Mouse (Mus musculus): ENCODE results near the gene Hcrtr1.

Hcrtr1 gene

DNA sequence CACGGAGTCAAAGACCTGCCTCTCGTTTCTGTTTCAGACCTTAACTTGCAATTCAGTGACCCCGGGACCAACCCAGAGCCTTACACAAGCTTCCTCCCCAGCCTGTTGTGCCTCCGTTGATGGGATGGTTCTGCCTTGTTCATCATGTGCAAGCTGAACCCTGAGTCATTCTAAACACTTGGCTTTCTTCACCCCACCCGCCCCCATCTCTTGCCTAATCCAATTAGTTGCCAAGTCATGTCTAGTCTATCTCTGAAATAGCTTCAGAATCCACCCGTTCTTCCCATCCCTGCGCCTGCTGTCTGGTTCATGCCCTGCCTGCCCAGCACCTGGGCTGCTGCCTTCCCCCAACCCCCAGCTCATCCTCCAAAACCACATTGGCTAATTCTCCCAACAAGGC lies 26.9 kb downstream of the Hcrtr1 start:
- DNase-seq: no peak

DNA sequence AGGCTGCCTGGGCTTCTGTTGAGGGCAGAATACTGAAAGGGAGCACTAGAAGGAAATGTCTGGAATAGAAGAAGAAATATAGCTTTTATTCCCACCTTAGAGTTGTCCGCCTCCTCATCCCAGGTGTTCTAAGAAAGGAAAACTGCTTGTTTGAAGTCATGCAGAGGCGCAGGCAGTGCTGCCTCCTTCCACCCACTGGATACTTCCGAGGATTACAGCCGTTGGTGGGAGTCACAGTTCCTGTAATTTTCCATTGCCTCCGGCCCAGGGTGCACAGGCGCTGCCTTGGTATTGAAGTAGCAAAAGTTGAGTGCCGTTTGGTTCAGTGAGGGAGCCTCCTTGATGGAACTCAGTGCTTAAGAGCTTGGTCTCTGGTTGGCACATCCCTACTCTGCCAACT lies 29.1 kb downstream of the Hcrtr1 start:
- DNase-seq: no peak

DNA sequence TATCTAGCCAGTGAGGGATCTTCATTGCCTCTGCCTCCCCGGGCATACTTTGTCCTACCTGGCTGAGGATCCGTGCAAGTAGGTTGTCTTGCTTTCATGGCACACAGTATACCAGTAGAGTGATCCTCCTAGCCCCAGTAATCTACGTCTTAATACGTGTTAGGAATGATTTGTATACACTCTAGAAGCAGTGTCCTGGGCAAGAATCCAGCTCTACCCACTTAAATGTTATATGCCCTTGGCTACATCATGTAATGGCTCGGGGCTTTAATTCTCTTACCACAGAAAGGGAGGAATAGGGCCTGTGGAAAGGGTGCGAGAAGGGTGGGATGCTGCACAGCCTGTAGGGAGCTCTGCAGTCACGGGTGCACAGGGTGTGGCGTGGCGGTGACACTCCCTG lies 29.5 kb downstream of the Hcrtr1 start:
- DNase-seq: no peak

DNA sequence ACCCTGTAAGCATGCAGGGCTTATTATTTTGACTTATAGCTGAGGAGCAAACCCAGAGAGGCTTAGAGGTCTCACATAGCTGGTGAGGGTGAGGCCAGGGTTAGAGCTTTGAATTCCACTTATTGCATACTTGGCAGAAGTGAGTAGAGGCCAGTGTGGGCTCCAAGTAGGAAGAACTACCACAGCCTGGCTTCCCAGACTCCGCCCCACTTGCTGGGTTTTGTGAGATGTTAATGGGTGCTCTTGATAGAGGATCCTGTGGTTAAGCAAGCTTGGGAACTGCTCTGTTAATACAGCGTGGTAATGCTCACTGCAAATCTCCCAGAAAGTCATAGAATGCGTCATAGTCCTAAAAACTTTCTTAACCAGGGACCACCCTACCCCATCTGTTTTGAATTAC lies 30.2 kb downstream of the Hcrtr1 start:
- no peak for DNase-seq

DNA sequence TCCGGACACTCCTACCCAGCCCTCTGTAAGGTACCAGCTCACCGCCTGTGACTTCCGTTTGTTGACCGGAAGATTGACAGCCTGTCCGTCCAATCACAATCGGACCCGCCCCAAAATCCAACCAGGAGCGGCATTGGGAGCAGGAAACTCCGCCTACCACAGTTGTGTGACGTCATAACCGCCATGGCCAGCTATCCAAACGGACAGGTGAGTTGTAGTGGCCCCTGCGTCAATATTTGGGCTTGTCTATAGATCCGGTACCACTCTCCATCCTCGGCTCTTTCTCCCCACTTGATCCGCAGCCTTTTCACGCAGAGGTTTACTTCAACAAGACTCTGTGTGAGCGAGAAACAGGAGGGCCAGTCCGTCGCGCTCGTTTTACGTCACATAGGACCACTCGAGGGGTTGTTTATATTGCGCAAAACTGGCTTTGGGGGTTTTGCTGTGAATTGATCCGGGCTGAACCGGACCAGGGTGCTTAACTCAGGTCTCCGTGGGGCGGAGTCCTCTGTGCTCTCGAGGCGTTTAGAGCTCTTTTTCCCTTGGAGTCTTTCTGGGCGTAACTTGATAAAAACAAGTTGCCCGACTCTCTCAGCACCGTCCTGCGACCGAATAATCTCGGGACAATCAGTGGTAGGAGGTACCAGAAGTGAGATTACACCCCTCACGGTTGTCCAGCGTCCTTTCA lies 31.6 kb downstream of the Hcrtr1 start:
- DNase-seq: peak; percentile 99

DNA sequence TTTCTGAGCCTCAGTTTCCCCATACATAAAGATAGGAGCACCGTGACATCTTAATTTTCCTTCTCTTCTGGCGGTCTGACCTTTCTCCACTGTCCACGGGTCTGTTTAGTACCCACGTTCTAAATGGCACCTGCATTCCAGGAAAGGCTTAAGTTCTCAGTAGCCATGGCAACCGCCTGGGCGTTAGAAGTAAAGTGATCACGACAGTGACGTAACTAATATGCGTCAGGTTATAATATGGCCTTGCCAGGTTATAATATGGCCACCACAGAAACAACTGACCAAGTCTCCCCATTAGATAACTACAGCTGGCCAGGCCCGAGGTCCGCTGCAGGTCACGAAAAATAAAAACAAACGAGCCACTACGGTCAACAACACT lies 32.1 kb downstream of the Hcrtr1 start:
- DNase-seq: no peak

DNA sequence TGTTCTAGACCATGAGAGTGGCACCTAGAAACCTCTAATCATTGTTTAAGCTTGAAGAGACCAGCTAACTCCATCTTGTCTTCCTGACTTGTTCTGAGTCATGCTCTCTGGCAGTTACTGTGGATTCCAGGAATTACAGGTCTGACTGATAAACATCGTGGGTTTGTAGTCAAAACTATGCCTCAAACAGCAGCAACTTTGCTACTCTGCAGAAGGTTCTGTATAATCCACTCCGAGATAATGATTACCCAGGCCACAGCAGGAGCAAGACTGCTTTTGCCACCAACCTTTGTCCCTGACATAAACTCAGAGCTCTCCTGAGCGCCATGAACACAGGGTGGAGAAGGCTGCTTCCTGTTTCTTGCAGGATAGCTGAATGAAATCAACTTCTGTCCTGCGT lies 34.6 kb downstream of the Hcrtr1 start:
- DNase-seq: no peak

DNA sequence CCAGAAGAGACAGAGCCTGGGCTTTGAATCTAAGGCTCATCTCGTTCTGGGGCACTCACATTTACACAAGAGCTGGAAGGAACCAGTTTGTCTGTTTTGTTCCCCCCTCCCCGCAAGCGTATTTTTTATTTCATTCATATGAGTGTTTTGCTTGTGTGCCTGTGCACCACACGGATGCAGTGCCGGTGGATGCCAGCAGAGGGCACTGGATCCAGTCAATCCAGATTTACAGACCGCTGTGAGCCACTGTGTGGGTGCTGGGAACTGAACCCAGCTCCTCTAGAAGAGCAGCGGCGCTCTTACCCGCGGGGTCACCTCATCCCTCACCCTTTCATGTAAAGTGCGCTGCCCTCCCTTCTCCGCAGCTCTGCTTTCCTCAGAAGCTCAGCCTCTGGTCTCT lies 35.5 kb downstream of the Hcrtr1 start:
- DNase-seq: no peak

DNA sequence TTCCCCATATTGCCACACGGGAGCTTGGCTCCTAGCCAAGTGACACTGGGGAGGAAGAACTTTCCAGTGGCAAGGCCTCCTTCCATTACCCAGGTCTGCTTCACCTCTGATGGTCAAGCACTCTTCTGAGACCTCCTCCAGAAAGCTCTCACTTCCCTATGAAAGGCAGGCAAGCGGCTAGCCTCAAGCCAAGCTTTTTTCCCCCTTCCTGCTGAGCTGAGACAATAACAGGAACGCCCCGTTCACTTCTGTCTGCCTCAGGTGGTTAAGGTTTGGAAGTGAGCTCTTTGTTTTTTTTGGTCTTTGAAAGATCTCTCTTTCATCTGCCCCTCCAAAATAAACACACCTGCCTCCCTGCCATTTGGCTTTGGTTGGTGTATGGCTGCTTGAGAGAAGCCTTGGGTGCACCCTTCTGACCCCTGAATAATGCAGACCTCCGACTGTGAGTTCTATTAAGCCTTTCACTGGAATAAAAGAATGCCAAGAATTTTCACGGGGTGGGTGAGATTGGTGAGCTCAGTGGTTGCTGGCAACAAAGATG lies 37.0 kb downstream of the Hcrtr1 start, which contains the start of gene Pef1:
Gene Pef1, plus strand, starts transcription at position 448 of the 541 bp plus-strand sequence.
- DNase-seq: no peak

DNA sequence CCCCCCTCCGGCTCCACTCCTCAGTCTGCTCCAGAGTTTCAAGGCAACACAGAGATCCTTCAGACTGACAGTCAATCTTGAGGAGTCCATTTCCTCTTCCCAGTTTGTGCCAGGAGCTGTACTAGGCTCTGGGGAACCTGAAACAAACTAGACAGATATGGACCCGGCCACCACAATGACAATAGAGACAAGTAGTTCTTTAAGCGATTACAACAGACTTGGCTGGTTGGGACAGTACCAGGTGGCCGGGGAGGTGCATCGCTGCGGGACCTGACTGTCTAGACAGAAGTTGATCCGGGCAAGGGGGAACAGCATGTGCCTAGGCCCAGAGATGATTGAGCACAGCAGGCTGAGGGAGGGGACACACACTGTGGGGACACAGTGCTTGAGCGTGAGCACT lies 38.0 kb downstream of the Hcrtr1 start:
- DNase-seq: no peak

DNA sequence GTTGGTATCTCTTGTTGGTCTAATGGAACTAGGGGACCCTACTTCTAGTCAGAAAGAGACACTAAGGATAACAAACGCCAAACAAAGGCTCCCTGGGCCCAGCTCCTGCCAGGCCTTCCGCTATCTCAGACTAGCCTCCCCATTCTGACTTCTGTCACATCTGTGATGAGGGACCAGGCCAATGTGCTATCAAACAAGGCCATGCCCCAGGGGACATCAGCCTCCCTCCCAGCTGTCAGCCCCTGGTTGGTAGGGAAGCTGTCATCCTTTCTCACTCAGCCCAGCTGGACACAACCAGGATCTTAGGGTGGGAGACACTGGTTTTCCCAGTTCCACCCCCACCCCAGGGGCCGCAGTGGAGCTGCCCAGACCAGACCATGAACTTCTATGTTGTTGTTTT lies 44.0 kb downstream of the Hcrtr1 start:
- no peak for DNase-seq

DNA sequence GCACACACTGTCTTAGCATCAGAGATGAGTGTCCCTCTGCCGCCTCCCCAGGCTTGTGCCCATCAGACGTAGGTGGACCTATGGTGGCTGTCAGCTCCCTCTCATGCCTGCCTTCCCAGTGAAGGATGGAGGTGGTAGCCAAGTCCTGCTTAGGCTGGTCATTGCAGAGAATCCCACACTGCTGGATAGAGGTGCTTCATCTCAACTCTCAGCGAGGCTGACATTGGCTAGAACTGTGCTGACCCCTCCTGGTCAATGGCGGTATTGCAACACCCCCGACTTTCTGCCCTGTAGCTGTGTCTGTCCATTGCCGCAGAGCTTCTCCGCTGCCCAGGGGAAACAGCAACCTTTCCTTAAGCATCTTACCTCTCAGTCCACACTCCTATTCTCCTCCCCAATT lies 51.9 kb downstream of the Hcrtr1 start:
- peak; percentile 87 for DNase-seq

DNA sequence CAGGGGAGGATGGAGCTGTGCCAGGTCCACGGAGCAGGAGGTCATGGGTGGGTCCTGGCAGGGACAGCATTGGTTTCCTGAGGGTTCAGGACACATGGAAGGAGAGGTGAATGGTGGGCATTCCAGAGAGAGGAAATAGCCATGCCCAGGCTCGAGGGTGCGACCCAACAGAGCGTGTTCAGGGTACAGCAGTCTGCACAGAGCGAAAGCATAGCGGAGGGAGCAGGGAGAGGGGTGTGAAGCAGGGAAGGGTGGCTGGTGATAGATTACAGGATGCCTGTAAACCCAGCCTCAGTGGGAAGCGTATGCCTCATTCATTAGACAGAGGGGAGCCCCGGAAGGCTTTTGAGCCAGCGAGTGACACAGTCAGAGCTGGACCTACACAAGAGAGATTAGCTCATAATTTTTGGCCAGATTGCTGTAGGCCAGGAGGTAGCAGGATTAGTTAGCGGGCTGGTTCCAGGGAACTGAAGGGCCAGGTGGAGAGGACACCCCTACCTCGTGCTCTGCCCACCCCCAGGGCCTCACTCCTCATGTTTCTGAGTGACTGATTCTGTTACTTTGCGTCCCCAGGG lies 53.8 kb downstream of the Hcrtr1 start:
- no peak for DNase-seq

DNA sequence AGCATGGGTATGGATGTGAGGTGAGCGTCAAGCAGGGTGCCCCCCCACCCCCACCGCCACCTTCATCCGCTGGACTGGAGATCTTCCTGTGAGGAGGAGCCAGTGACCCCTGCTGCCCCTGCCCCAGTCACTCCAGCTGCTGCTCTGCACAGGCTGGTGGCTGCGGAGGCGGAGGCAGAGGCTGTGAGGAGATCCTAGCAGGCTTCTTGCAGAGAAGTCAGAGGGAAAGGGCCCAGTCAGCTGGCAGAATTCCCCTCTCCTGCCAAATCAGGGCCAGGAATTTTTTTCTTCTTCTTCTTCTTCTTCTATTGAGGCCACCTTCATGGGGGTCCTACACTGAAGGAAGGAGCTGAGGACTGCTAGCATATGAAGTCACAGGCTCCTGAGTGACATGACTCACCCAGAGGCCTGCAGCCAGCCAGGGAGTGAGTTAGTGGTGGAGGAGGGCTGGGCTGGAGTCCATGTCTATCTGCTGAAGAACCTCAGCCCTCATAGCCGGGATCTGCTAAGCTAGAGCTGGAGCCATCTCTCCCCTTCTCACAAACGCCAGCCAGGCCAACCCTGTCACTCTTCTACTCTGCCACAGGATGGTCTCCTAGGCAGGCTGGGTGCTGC lies 54.7 kb downstream of the Hcrtr1 start:
- DNase-seq: no peak

DNA sequence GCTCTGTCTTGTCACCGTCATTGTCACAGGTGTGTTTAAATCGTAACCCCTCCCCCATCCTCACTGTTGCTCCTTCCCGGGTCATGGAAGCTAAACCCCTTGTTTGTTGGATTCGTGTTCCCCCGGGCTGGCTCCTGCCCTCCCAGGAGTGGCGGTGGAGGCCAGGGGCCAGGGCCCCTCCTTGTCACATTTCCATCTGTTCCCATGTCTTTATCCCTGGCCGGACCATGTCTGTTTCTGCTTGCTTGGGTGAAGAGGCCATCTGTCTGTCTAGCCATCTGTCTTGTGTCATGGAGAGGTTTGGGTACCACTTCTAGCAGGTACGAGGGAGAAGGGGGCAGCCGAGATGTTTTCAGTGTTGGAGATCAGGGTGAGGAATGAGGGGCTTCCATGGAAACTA lies 56.9 kb downstream of the Hcrtr1 start:
- DNase-seq: no peak

DNA sequence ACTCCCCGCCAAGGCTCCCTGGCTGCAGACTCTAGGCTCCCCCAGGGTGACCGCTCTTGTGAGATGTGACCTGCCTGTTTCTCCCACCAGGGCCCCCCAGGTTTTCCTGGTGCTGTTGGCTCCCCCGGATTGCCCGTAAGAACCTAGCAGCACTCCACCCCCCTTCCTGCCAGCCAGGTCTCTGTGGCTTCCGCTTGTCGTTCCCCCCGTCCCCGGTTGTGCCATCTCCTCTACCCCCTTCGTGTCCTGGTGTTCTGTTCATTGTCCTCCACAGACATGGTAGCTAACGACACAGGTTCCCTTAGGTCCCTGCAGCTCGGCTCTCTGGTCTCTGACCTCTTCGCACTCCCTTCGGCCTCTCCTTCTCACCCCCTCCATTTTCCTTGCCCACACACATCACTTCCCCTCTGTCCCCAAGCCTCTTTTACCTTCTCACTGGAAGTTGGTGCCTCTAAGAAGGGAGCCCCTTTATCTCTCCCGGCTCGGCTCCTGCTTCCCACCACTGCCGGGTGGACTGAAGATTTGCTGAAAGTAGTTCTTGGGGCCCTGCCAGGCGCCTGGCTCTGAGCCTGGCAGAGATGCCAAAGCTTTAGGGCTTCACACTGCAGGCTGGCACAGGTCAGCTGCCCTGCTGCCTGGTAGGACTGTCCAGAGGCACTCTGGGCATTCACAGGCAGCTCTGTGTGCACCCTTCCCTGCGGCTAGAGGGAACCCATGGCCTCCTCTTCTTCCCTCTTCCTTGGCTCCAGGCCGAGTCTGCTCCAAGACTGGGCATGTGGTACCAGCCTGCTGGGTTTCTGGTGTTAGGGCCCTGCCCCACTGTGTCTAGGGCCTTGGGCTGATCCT lies 57.6 kb downstream of the Hcrtr1 start:
- peak; percentile 21 for DNase-seq
